17 mouse cellular contexts compared by ENCODE assay signal in genomic region chr17:28816875-28817811, GRCm38 (mm10). TPM values are rescaled to one million over a fixed set of nuclear protein-coding genes. Genes with fewer than 3 reads are reported as not detected.
"Had no signal": no experiment of that assay in that cellular context is flagged by ENCODE, and none has a peak within 500 bp of the region (broad histone marks: within the 10 kb centered on the region; RNA-seq: fewer than 3 reads in every experiment).

No protein-coding gene starts in this region.

- H3K4me2 ChIP-seq: limb, embryonic 15.5 days; liver, embryonic 15.5 days; lung, embryonic 14.5 days; midbrain, embryonic 11.5 days; midbrain, embryonic 15.5 days; neural tube, embryonic 13.5 days had no signal

- H3K27me3 ChIP-seq: limb, embryonic 15.5 days; liver, embryonic 15.5 days; megakaryocyte, embryonic 14.5 days; midbrain, embryonic 15.5 days; neural tube, embryonic 13.5 days had no signal

- H3K4me3 ChIP-seq: limb, embryonic 15.5 days; liver, embryonic 15.5 days; megakaryocyte, embryonic 14.5 days; midbrain, embryonic 15.5 days; neural tube, embryonic 13.5 days had no signal

- H3K4me1 ChIP-seq: limb, embryonic 15.5 days; midbrain, embryonic 15.5 days; neural tube, embryonic 13.5 days had no signal

- DNase-seq: kidney, postnatal 36 days; layer of hippocampus, adult 9-11 months; layer of hippocampus, postnatal 36 days; lung, embryonic 14.5 days; lung, postnatal 10 days; right cerebral cortex, postnatal 14 days; thymus, postnatal 36 days had no signal

- H3K27ac ChIP-seq: limb, embryonic 15.5 days; liver, embryonic 15.5 days; macrophage; midbrain, embryonic 15.5 days; neural tube, embryonic 13.5 days had no signal

- H3K9ac ChIP-seq: limb, embryonic 15.5 days; liver, embryonic 15.5 days; lung, embryonic 14.5 days; midbrain, embryonic 15.5 days; neural tube, embryonic 13.5 days had no signal

- H3K9me3 ChIP-seq: limb, embryonic 15.5 days; liver, embryonic 15.5 days; megakaryocyte, embryonic 14.5 days; midbrain, embryonic 15.5 days; neural tube, embryonic 13.5 days had no signal

- ATAC-seq: midbrain, embryonic 15.5 days had no signal

RNA-seq across cellular contexts. Expression of gene Pnpla1, which starts 41.1 kb away (rescaled TPM):
- polyA plus RNA-seq: kidney, embryonic 14.5 days; limb, embryonic 11.5 days; macrophage; midbrain, embryonic 11.5 days; neural tube, embryonic 13.5 days; thymus, postnatal 0 days had no signal
